Mouse (Mus musculus) gastrocnemius, postnatal 10 days (tissue): ENCODE results near the gene Pold4. TPM values are rescaled to one million over a fixed set of nuclear protein-coding genes. Genes with fewer than 3 reads are reported as not detected.

ENCODE experiments used
- DNase-seq: peaks from one replicate; pipeline ENCODE4 v3.0.0; 2021; ENCODE audit warnings: mixed read lengths
- microRNA-seq, 2 experiments: library from miRNA; unstranded; fragments of <30 nt; microRNA quantifications; one replicate each; pipeline ENCODE4 v1.2.0; 2021
- total RNA-seq, 2 experiments: library from RNA; stranded (reverse); gene quantifications; 2 replicates each; pipeline ENCODE4 v1.2.3; 2021

The Pold4 gene
- total RNA-seq, 2 experiments from 2014 or later, result 26.1 to 31.9 TPM

GRCm38 (mm10) chr19:4268566-4269361 is 37.1 kb downstream of the Pold4 start, which contains the start of gene Ssh3:
Ssh3 (minus strand) TSS chr19:4269180.
- DNase-seq, result peak; percentile 43

GRCm38 (mm10) chr19:4270187-4270586 is 38.5 kb downstream of the Pold4 start:
- no peak for DNase-seq

- no peak for DNase-seq
Observed at GRCm38 (mm10) chr19:4270972-4271371, 39.3 kb downstream of the Pold4 start.

- DNase-seq, result no peak
Observed at GRCm38 (mm10) chr19:4279487-4279886, 47.8 kb downstream of the Pold4 start.

- no peak for DNase-seq
Observed at GRCm38 (mm10) chr19:4280425-4280824, 48.7 kb downstream of the Pold4 start.

- peak; percentile 81 for DNase-seq
Observed at GRCm38 (mm10) chr19:4282898-4283553, 51.3 kb downstream of the Pold4 start, which contains the start of gene Ankrd13d. Ankrd13d (minus strand) TSS chr19:4283137.

Small RNA genes within 50 kb of the gene (microRNA-seq; reads per million reads assigned to microRNA genes)
- gene Gm26115 (0 reads per million in 2 experiments), gene Mir6985 (0 to 0.25 reads per million in 2 experiments)

Other genes starting within 250 kb of the Pold4 start
- gene Acy3, start 245.3 kb upstream of the Pold4 start, total RNA-seq, result 1 to 10 TPM; 4.8 to 5.3 TPM
- gene Tbx10, start 239.1 kb upstream of the Pold4 start, total RNA-seq, result not detected
- gene Nudt8, start 231.3 kb upstream of the Pold4 start, total RNA-seq, result 10 to 100 TPM; 18.3 to 20.2 TPM
- under 1 TPM; 0.23 to 0.47 TPM for gene Gm49405, start 231.3 kb upstream of the Pold4 start, total RNA-seq
- 1 to 10 TPM in 1 of 2 experiments, under 1 TPM in 1; 0.66 to 1.2 TPM for gene Doc2g, start 228.6 kb upstream of the Pold4 start, total RNA-seq
- gene Ndufv1, start 219.1 kb upstream of the Pold4 start, total RNA-seq, result 100 to 1,000 TPM; 297 to 355 TPM
- 100 to 1,000 TPM; 220 to 231 TPM for gene Gstp1, start 193.9 kb upstream of the Pold4 start, total RNA-seq
- gene Gstp2, start 185.9 kb upstream of the Pold4 start, total RNA-seq, result 10 to 100 TPM; 61.6 to 63.6 TPM
- gene Gstp3, start 172.3 kb upstream of the Pold4 start, total RNA-seq, result under 1 TPM in 1 of 2 experiments, not detected in 1; 0.79 TPM
- not detected for gene Cabp2, start 150.3 kb upstream of the Pold4 start, total RNA-seq
- gene Cdk2ap2, start 134.7 kb upstream of the Pold4 start, total RNA-seq, result 10 to 100 TPM; 18.1 to 18.2 TPM
- gene Pitpnm1, start 131.9 kb upstream of the Pold4 start, total RNA-seq, result 1 to 10 TPM; 4.2 to 5.5 TPM
- gene Aip, start 106.0 kb upstream of the Pold4 start, total RNA-seq, result 10 to 100 TPM; 46.5 to 47.1 TPM
- not detected for gene Gpr152, start 92.1 kb upstream of the Pold4 start, total RNA-seq
- not detected for gene Cabp4, start 87.9 kb upstream of the Pold4 start, total RNA-seq
- 10 to 100 TPM; 41.1 to 48.6 TPM for gene Coro1b, start 83.3 kb upstream of the Pold4 start, total RNA-seq
- 1 to 10 TPM in 1 of 2 experiments, under 1 TPM in 1; 0.49 to 2.0 TPM for gene Ptprcap, start 78.3 kb upstream of the Pold4 start, total RNA-seq
- gene Rps6kb2, start 68.5 kb upstream of the Pold4 start, total RNA-seq, result 10 to 100 TPM; 25.3 to 30.9 TPM
- 10 to 100 TPM; 33.1 to 47.1 TPM for gene Carns1, start 56.4 kb upstream of the Pold4 start, total RNA-seq
- gene Tbc1d10c, start 40.6 kb upstream of the Pold4 start, total RNA-seq, result 1 to 10 TPM; 3.2 to 3.8 TPM
- 100 to 1,000 TPM; 339 to 348 TPM for gene Ppp1ca, start 39.8 kb upstream of the Pold4 start, total RNA-seq
- gene Rad9a, start 30.2 kb upstream of the Pold4 start, total RNA-seq, result 1 to 10 TPM; 4.1 to 6.0 TPM
- 1 to 10 TPM in 1 of 2 experiments, under 1 TPM in 1; 0.47 to 2.2 TPM for gene Clcf1, start 17.7 kb upstream of the Pold4 start, total RNA-seq
- not detected for gene AC109138.7, start 17.5 kb upstream of the Pold4 start, total RNA-seq
- gene Ssh3, start 37.3 kb downstream of the Pold4 start, total RNA-seq, result 1 to 10 TPM; 4.9 to 6.3 TPM
- 1 to 10 TPM; 1.2 to 1.3 TPM for gene Ankrd13d, start 51.2 kb downstream of the Pold4 start, total RNA-seq
- gene Grk2, start 74.3 kb downstream of the Pold4 start, total RNA-seq, result 10 to 100 TPM; 28.1 to 41.2 TPM
- 10 to 100 TPM; 37.8 to 51.9 TPM for gene Kdm2a, start 166.4 kb downstream of the Pold4 start, total RNA-seq
- 1 to 10 TPM; 1.4 to 3.5 TPM for gene Rhod, start 207.5 kb downstream of the Pold4 start, total RNA-seq
- 1 to 10 TPM; 1.2 to 1.7 TPM for gene Syt12, start 245.5 kb downstream of the Pold4 start, total RNA-seq